Mouse (Mus musculus) c-Kit-positive CD71-positive TER-119-negative erythroid progenitor cells, embryonic 14.5 days (primary cell): ENCODE data around the gene Grid2.

Experiments used
- DNase-seq: peaks from one replicate; pipeline ENCODE4 v3.0.0-alpha.2; 2013; ENCODE audit warnings: low read depth

Grid2 gene

GRCm38 (mm10) chr6:64607041-64607440, 1351.4 kb downstream of the Grid2 start:
- no peak for DNase-seq

GRCm38 (mm10) chr6:64607942-64608341, 1352.3 kb downstream of the Grid2 start:
- no peak for DNase-seq

- DNase-seq = no peak
These were observed 1361.2 kb downstream of the Grid2 start for GRCm38 (mm10) chr6:64616843-64617242.

GRCm38 (mm10) chr6:64617417-64618135, 1361.9 kb downstream of the Grid2 start:
- no peak for DNase-seq

- DNase-seq = no peak
These were observed 1367.7 kb downstream of the Grid2 start for GRCm38 (mm10) chr6:64623404-64623803.

- DNase-seq = no peak
These were observed 1392.0 kb downstream of the Grid2 start for GRCm38 (mm10) chr6:64647661-64648060.

GRCm38 (mm10) chr6:64648196-64648595, 1392.5 kb downstream of the Grid2 start:
- DNase-seq = no peak

- peak; percentile 30 for DNase-seq
These were observed 1393.9 kb downstream of the Grid2 start for GRCm38 (mm10) chr6:64649296-64650226.

- DNase-seq = no peak
These were observed 1395.1 kb downstream of the Grid2 start for GRCm38 (mm10) chr6:64650765-64651164.

- no peak for DNase-seq
These were observed 1415.3 kb downstream of the Grid2 start for GRCm38 (mm10) chr6:64671010-64671409.

GRCm38 (mm10) chr6:64678815-64679214, 1423.1 kb downstream of the Grid2 start:
- DNase-seq = no peak

GRCm38 (mm10) chr6:64683974-64684373, 1428.3 kb downstream of the Grid2 start:
- DNase-seq = no peak

GRCm38 (mm10) chr6:64684973-64685372, 1429.3 kb downstream of the Grid2 start:
- DNase-seq = no peak

- DNase-seq = no peak
These were observed 1432.7 kb downstream of the Grid2 start for GRCm38 (mm10) chr6:64688181-64688944.

- no peak for DNase-seq
These were observed 1439.0 kb downstream of the Grid2 start for GRCm38 (mm10) chr6:64694688-64695087.

- DNase-seq = no peak
These were observed 1448.0 kb downstream of the Grid2 start for GRCm38 (mm10) chr6:64703659-64704058.

GRCm38 (mm10) chr6:64727751-64728403, 1472.2 kb downstream of the Grid2 start:
- no peak for DNase-seq

GRCm38 (mm10) chr6:64728499-64729198, 1473.0 kb downstream of the Grid2 start, which contains the start of gene Atoh1:
Gene Atoh1 (plus strand): TSS chr6:64729125.
- no peak for DNase-seq

- DNase-seq = no peak
These were observed 1473.7 kb downstream of the Grid2 start for GRCm38 (mm10) chr6:64729231-64730011.

GRCm38 (mm10) chr6:64730030-64730429, 1474.4 kb downstream of the Grid2 start:
- DNase-seq = no peak
